ENCODE assay signal across 28 mouse cellular contexts in genomic region chr19:4540263-4540662, GRCm38 (mm10). TPM values are rescaled to one million over a fixed set of nuclear protein-coding genes. Genes with fewer than 3 reads are reported as not detected.
A peak's percentile ranks its signal among the peaks of the same experiment; 100 is the strongest.
DNase-seq lines count a peak whose midpoint lies in the region; ATAC-seq and TF ChIP-seq lines count a peak whose summit lies in the region.
"Had no signal": no experiment of that assay in that cellular context is flagged by ENCODE, and none has a peak within 500 bp of the region (broad histone marks: within the 10 kb centered on the region; RNA-seq: fewer than 3 reads in every experiment).

No protein-coding gene starts in this region.

- CTCF ChIA-PET in Patski (lab: Charles Lee), result no interaction called here

- H3K36me3 ChIP-seq in hindbrain, postnatal 0 days (ENCODE audit: insufficient read depth, low read length), result no peaks in the 10 kb centered on the region
- H3K36me3 ChIP-seq in hindbrain, embryonic 14.5 days (replicated peaks; ENCODE audit: control insufficient read depth, insufficient read depth), result no peaks in the 10 kb centered on the region
- H3K36me3 ChIP-seq in liver, embryonic 14.5 days (replicated peaks; ENCODE audit: control insufficient read depth, insufficient read depth, low read depth), result no peaks in the 10 kb centered on the region
- H3K36me3 ChIP-seq in liver, embryonic 12.5 days, result peaks cover 8% of the 10 kb centered on the region
- H3K36me3 ChIP-seq in E14TG2a.4 (ENCODE audit: insufficient read depth, low read length), result no peaks in the 10 kb centered on the region
- H3K36me3 ChIP-seq: embryonic facial prominence, embryonic 15.5 days; heart, embryonic 15.5 days; hindbrain, embryonic 15.5 days; intestine, embryonic 15.5 days; limb, embryonic 12.5 days; midbrain, embryonic 13.5 days had no signal

- POLR2A ChIA-PET in Patski (lab: Charles Lee), result no interaction called here

- H3K9me3 ChIP-seq in hindbrain, postnatal 0 days (ENCODE audit: low read length), result no peaks in the 10 kb centered on the region
- no peaks in the 10 kb centered on the region; the same call in 1 of the 2 replicates for H3K9me3 ChIP-seq in hindbrain, embryonic 14.5 days (ENCODE audit: control insufficient read depth, low read length)
- H3K9me3 ChIP-seq in liver, embryonic 14.5 days (ENCODE audit: control insufficient read depth, low read length), result no peaks in the 10 kb centered on the region; the same call in 1 of the 2 replicates
- H3K9me3 ChIP-seq in liver, embryonic 12.5 days (replicated peaks), result no peaks in the 10 kb centered on the region
- H3K9me3 ChIP-seq in E14TG2a.4 (ENCODE audit: low read length), result no peaks in the 10 kb centered on the region
- H3K9me3 ChIP-seq: embryonic facial prominence, embryonic 15.5 days; heart, embryonic 15.5 days; hindbrain, embryonic 15.5 days; intestine, embryonic 15.5 days; limb, embryonic 12.5 days; midbrain, embryonic 13.5 days had no signal

- H3K27ac ChIP-seq in hindbrain, postnatal 0 days, result no peak overlapping the region
- H3K27ac ChIP-seq in hindbrain, embryonic 14.5 days, result no peak overlapping the region
- no peak overlapping the region for H3K27ac ChIP-seq in liver, embryonic 14.5 days
- H3K27ac ChIP-seq in liver, embryonic 12.5 days, result no peak overlapping the region
- H3K27ac ChIP-seq: embryonic facial prominence, embryonic 15.5 days; heart, adult 2 months; heart, embryonic 15.5 days; hindbrain, embryonic 15.5 days; intestine, embryonic 15.5 days; limb, embryonic 12.5 days; midbrain, embryonic 13.5 days had no signal

- no peak overlapping the region for H3K9ac ChIP-seq in hindbrain, postnatal 0 days (replicated peaks; ENCODE audit: low read length)
- H3K9ac ChIP-seq in hindbrain, embryonic 14.5 days, result no peak overlapping the region
- no peak overlapping the region for H3K9ac ChIP-seq in liver, embryonic 14.5 days (replicated peaks)
- no peak overlapping the region for H3K9ac ChIP-seq in liver, embryonic 12.5 days
- H3K9ac ChIP-seq: embryonic facial prominence, embryonic 15.5 days; heart, embryonic 15.5 days; hindbrain, embryonic 15.5 days; intestine, embryonic 15.5 days; limb, embryonic 12.5 days; midbrain, embryonic 13.5 days had no signal

- TF ChIP-seq CTCF in hindbrain, postnatal 0 days (IDR thresholded peaks at IDR 0.05; ENCODE audit: low read depth), result peak; percentile 17; the same call in 1 of the 2 replicates
- peak; percentile 44 for TF ChIP-seq CTCF in liver, embryonic 14.5 days (IDR thresholded peaks at IDR 0.05; ENCODE audit: low read depth)
- peak; percentile 60 for TF ChIP-seq CTCF in E14TG2a.4 (conservative IDR thresholded peaks at IDR 0.05; ENCODE audit: low read length)
- peak; percentile 32 for TF ChIP-seq CTCF in Patski (IDR thresholded peaks at IDR 0.05)

- no peak overlapping the region for H3K4me3 ChIP-seq in hindbrain, postnatal 0 days (ENCODE audit: low read length)
- no peak overlapping the region for H3K4me3 ChIP-seq in hindbrain, embryonic 14.5 days (replicated peaks; ENCODE audit: low read length)
- H3K4me3 ChIP-seq in liver, embryonic 14.5 days (ENCODE audit: insufficient read depth in 1 of 2, low read depth in 2 of 2, low read length in 2 of 2), result no peak overlapping the region
- no peak overlapping the region for H3K4me3 ChIP-seq in liver, embryonic 12.5 days
- no peak overlapping the region for H3K4me3 ChIP-seq in E14TG2a.4 (replicated peaks; ENCODE audit: low read length)
- H3K4me3 ChIP-seq: embryonic facial prominence, embryonic 15.5 days; heart, adult 2 months; heart, embryonic 15.5 days; hindbrain, embryonic 15.5 days; intestine, embryonic 15.5 days; limb, embryonic 12.5 days; megakaryocyte, embryonic 14.5 days; midbrain, embryonic 13.5 days had no signal

- H3K27me3 ChIP-seq in hindbrain, postnatal 0 days (ENCODE audit: insufficient read depth, low read length), result no peaks in the 10 kb centered on the region
- no peaks in the 10 kb centered on the region for H3K27me3 ChIP-seq in hindbrain, embryonic 14.5 days (ENCODE audit: control insufficient read depth, insufficient read depth, low read length)
- no peaks in the 10 kb centered on the region for H3K27me3 ChIP-seq in liver, embryonic 14.5 days (ENCODE audit: control insufficient read depth, insufficient read depth, low read length)
- H3K27me3 ChIP-seq in liver, embryonic 12.5 days (replicated peaks), result 0 out of 2 replicates have a peak, but pooled peaks cover 9% of the 10 kb centered on the region
- H3K27me3 ChIP-seq in E14TG2a.4 (ENCODE audit: insufficient read depth, low read length), result no peaks in the 10 kb centered on the region; the same call in 1 of the 2 replicates
- no peaks in the 10 kb centered on the region for H3K27me3 ChIP-seq in Patski
- H3K27me3 ChIP-seq: embryonic facial prominence, embryonic 15.5 days; heart, embryonic 15.5 days; hindbrain, embryonic 15.5 days; intestine, embryonic 15.5 days; limb, embryonic 12.5 days; midbrain, embryonic 13.5 days had no signal

- ATAC-seq in hindbrain, postnatal 0 days, result no peak
- ATAC-seq in hindbrain, embryonic 14.5 days (ENCODE audit: low FRiP score), result no peak
- ATAC-seq in liver, embryonic 14.5 days (ENCODE audit: insufficient read depth), result no peak
- no peak for ATAC-seq in liver, embryonic 12.5 days
- ATAC-seq in Patski, result no peak
- ATAC-seq: forebrain, embryonic 14.5 days; intestine, embryonic 15.5 days; midbrain, embryonic 13.5 days had no signal

- no peak for TF ChIP-seq EP300 in liver, embryonic 14.5 days (IDR thresholded peaks at IDR 0.05; ENCODE audit: low read depth)

- in situ Hi-C loops in Patski (cut with MboI; ENCODE audit: low pct_unique_long_range_greater_than_20kb), result no loop called here

- no peaks in the 10 kb centered on the region for H3K4me1 ChIP-seq in hindbrain, postnatal 0 days (ENCODE audit: insufficient read depth, low read length)
- no peaks in the 10 kb centered on the region for H3K4me1 ChIP-seq in hindbrain, embryonic 14.5 days (replicated peaks; ENCODE audit: control insufficient read depth, insufficient read depth, low read length)
- H3K4me1 ChIP-seq in liver, embryonic 14.5 days (replicated peaks; ENCODE audit: control insufficient read depth in 2 of 2, insufficient read depth in 2 of 2, low read length in 1 of 2), result no peaks in the 10 kb centered on the region
- no peaks in the 10 kb centered on the region for H3K4me1 ChIP-seq in liver, embryonic 12.5 days
- no peaks in the 10 kb centered on the region; the same call in 1 of the 2 replicates for H3K4me1 ChIP-seq in E14TG2a.4 (replicated peaks; ENCODE audit: low read depth, low read length)
- H3K4me1 ChIP-seq: embryonic facial prominence, embryonic 15.5 days; heart, embryonic 15.5 days; hindbrain, embryonic 15.5 days; intestine, embryonic 15.5 days; limb, embryonic 12.5 days; megakaryocyte, embryonic 14.5 days; midbrain, embryonic 13.5 days had no signal

- WGBS in hindbrain, postnatal 0 days, result 80% methylated on average over 6 of the region's 6 CpGs
- 87% methylated on average over 6 of the region's 6 CpGs for WGBS in hindbrain, embryonic 14.5 days
- 83% methylated on average over 6 of the region's 6 CpGs for WGBS in liver, embryonic 14.5 days (ENCODE audit: insufficient replicate concordance)
- 83% methylated on average over 6 of the region's 6 CpGs for WGBS in liver, embryonic 12.5 days (ENCODE audit: insufficient replicate concordance)

- H3K4me2 ChIP-seq in hindbrain, postnatal 0 days (ENCODE audit: low read depth, low read length), result no peak overlapping the region
- H3K4me2 ChIP-seq in hindbrain, embryonic 14.5 days (replicated peaks), result no peak overlapping the region
- no peak overlapping the region for H3K4me2 ChIP-seq in liver, embryonic 14.5 days (ENCODE audit: low read depth)
- no peak overlapping the region for H3K4me2 ChIP-seq in liver, embryonic 12.5 days
- H3K4me2 ChIP-seq: embryonic facial prominence, embryonic 15.5 days; heart, embryonic 15.5 days; hindbrain, embryonic 15.5 days; intestine, embryonic 15.5 days; limb, embryonic 12.5 days; midbrain, embryonic 13.5 days had no signal

- no peak for DNase-seq in hindbrain, postnatal 0 days (ENCODE audit: low spot score)
- DNase-seq in hindbrain, embryonic 14.5 days (ENCODE audit: low spot score), result no peak
- no peak for DNase-seq in liver, embryonic 14.5 days (ENCODE audit: low read depth in 3 of 3, low spot score in 3 of 3)
- DNase-seq in Patski (ENCODE audit: low read depth, low spot score), result no peak
- no peak for DNase-seq in spleen, postnatal 10 days (ENCODE audit: low spot score in 2 of 2)
- no peak for DNase-seq in heart, adult 9 months (ENCODE audit: low spot score in 2 of 2)
- DNase-seq: adrenal gland, postnatal 36 days; cerebellum, adult 9-10 months; gastrocnemius, postnatal 14 days; heart, adult 2 months; heart, postnatal 4 days; layer of hippocampus, postnatal 36 days; right cerebral cortex, postnatal 14 days; thymus, postnatal 14 days had no signal

RNA-seq across cellular contexts. Expression of gene Pcx, which starts 30.0 kb away (rescaled TPM):
- 82.6 and 84.0 TPM in 2 replicates for total RNA-seq in hindbrain, postnatal 0 days (2014; rRNA removed)
- polyA plus RNA-seq in hindbrain, postnatal 0 days (2015; fragmentation: Nextera tagmentation; extraction: Ambion mirVana), result 50.5 and 53.6 TPM in 2 replicates
- polyA plus RNA-seq in hindbrain, embryonic 14.5 days (2014; fragmentation: Nextera tagmentation; extraction: Ambion mirVana), result 27.5 and 31.3 TPM in 2 replicates
- polyA plus RNA-seq in liver, embryonic 14.5 days (2012; rRNA removed), result 14.7 and 16.4 TPM in 2 replicates
- 25.6 and 29.1 TPM in 2 replicates for polyA plus RNA-seq in liver, embryonic 14.5 days (2014; fragmentation: Nextera tagmentation; extraction: Ambion mirVana)
- polyA plus RNA-seq in liver, embryonic 12.5 days (2016; fragmentation: Nextera tagmentation; extraction: Ambion mirVana), result 34.3 and 34.8 TPM in 2 replicates
- polyA plus RNA-seq in Patski (2021), result 21.5 TPM

RNA-seq across cellular contexts. Expression of gene 2010003K11Rik, which starts 41.9 kb away (rescaled TPM):
- total RNA-seq in hindbrain, postnatal 0 days (2014; rRNA removed), result not detected in 2 replicates
- polyA plus RNA-seq in hindbrain, postnatal 0 days (2015; fragmentation: Nextera tagmentation; extraction: Ambion mirVana), result 0.13 TPM in 1 of 2 replicates, not detected in the other
- polyA plus RNA-seq in hindbrain, embryonic 14.5 days (2014; fragmentation: Nextera tagmentation; extraction: Ambion mirVana), result not detected in 2 replicates
- polyA plus RNA-seq in liver, embryonic 14.5 days (2012; rRNA removed), result 0.03 TPM in 1 of 2 replicates, not detected in the other
- polyA plus RNA-seq in liver, embryonic 14.5 days (2014; fragmentation: Nextera tagmentation; extraction: Ambion mirVana), result 0.08 and 0.15 TPM in 2 replicates
- polyA plus RNA-seq in liver, embryonic 12.5 days (2016; fragmentation: Nextera tagmentation; extraction: Ambion mirVana), result not detected in 2 replicates
- polyA plus RNA-seq in Patski (2021), result 0.05 TPM
- total RNA-seq: gastrocnemius, postnatal 14 days; heart, adult 2 months; heart, postnatal 4 days; layer of hippocampus, adult 18-20 months; layer of hippocampus, postnatal 36 days; left cerebral cortex, postnatal 10 days had no signal
- polyA plus RNA-seq: C2C12; embryonic facial prominence, embryonic 15.5 days; forebrain, embryonic 14.5 days; heart, embryonic 15.5 days; hindbrain, embryonic 15.5 days; limb, embryonic 12.5 days; midbrain, embryonic 13.5 days; neural tube, embryonic 11.5 days had no signal
